Mouse (Mus musculus) neural tube, embryonic 11.5 days (tissue): ENCODE data around the gene Adam19. TPM values are rescaled to one million over a fixed set of nuclear protein-coding genes. Genes with fewer than 3 reads are reported as not detected.

Experiments used
- ATAC-seq: fragments of 200-750 bp; cut with Nextera tagmentation; 2 replicates; pipeline ENCODE4 v1.8.0; 2017; ENCODE audit warnings: moderate number of reproducible peaks, mild to moderate bottlenecking, moderate TSS enrichment, moderate library complexity; ENCODE audit not compliant: insufficient read depth, low FRiP score, low TSS enrichment
- DNase-seq: peaks from one replicate; pipeline ENCODE4 v3.0.0-alpha.2; 2015; ENCODE audit warnings: low spot score
- H3K27ac ChIP-seq: fragments of 300-500 bp; sonication (generic); 2 replicates; pipeline ENCODE4 v1.5.1; 2014; ENCODE audit warnings: low read depth, mild to moderate bottlenecking, low read length
- H3K27me3 ChIP-seq: fragments of 300-500 bp; sonication (generic); 2 replicates; pipeline ENCODE4 v1.6.1; 2014; ENCODE audit warnings: mild to moderate bottlenecking, low read length, mixed read lengths; ENCODE audit not compliant: control insufficient read depth, insufficient read depth
- H3K36me3 ChIP-seq: fragments of 300-500 bp; sonication (generic); 2 replicates; pipeline ENCODE4 v1.6.1; 2014; ENCODE audit warnings: mild to moderate bottlenecking, low read length, moderate library complexity, mixed read lengths; ENCODE audit not compliant: control insufficient read depth, insufficient read depth
- H3K4me1 ChIP-seq: fragments of 300-500 bp; sonication (generic); 2 replicates; pipeline ENCODE4 v1.6.1; 2014; ENCODE audit warnings: low read length, mixed read lengths; ENCODE audit not compliant: control insufficient read depth, insufficient read depth
- H3K4me2 ChIP-seq: fragments of 300-500 bp; sonication (generic); 2 replicates; pipeline ENCODE4 v1.6.1; 2014; ENCODE audit warnings: low read depth, mild to moderate bottlenecking, moderate library complexity
- H3K4me3 ChIP-seq: fragments of 300-500 bp; sonication (generic); 2 replicates; pipeline ENCODE4 v1.5.1; 2014; ENCODE audit warnings: low read depth, low read length
- H3K9ac ChIP-seq: fragments of 300-500 bp; sonication (generic); 2 replicates; pipeline ENCODE4 v1.6.1; 2014; ENCODE audit warnings: mild to moderate bottlenecking, low read length
- H3K9me3 ChIP-seq: fragments of 300-500 bp; sonication (generic); 2 replicates; pipeline ENCODE4 v1.6.1; 2016; ENCODE audit warnings: low read length; ENCODE audit not compliant: control insufficient read depth
- WGBS: fragments of 180-500 bp; shearing (Covaris S2); extraction: QIAGEN DNeasy Blood & Tissue Kit; methylation state at CpG from one replicate; pipeline ENCODE4 v1.1.7; 2014; 5-methylcytosine and 5-hydroxymethylcytosine counted together
- polyA plus RNA-seq: library from polyadenylated mRNA; unstranded; fragments of >200 nt; fragmentation: Nextera tagmentation; extraction: Ambion mirVana; gene quantifications from 2 replicates; pipeline ENCODE4 v1.2.1, GENCODE M21; 2014

Adam19 gene
- polyA plus RNA-seq, 1 experiment from 2014 or later, result 20.0 TPM

DNA sequence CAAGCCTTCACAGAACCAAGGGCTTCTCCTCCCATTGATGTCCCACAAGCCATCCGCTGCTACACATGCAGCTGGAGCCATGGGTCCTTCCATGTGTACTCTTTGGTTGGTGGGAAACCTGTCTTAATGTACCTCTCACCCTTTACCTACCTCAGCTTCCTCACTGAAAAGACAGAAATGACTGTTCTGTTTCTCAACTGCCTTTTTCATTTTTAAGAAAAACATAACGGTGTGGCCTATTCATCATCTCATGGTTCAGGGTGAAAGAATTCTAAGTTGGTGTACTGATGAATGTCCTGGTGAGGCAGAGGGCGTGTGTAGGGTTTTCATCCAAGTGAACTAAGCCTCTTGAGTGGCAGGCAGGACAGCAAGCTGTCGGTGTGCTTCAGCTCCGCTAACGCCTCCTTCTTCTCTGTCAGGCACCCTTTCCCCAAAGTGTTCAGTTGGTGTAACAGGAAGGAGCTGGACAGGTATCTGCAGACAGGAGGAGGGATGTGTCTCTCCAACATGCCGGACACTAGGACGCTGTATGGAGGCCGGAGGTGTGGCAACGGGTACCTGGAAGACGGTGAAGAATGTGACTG lies 71.1 kb downstream of the Adam19 start:
- Histone ChIP-seq H3K27ac (no peak overlapping the region), H3K9me3 (no peaks in the 10 kb centered on the region), H3K27me3 (no peaks in the 10 kb centered on the region), H3K36me3 (peaks cover 2% of the 10 kb centered on the region), H3K9ac (no peak overlapping the region), H3K4me3 (no peak overlapping the region), H3K4me2 (no peak overlapping the region), H3K4me1 (no peaks in the 10 kb centered on the region)
- 93% methylated on average over 11 of the region's 11 CpGs for WGBS
- no peak for DNase-seq
- no peak for ATAC-seq

- Histone ChIP-seq H3K27me3 (no peaks in the 10 kb centered on the region), H3K9ac (no peak overlapping the region), H3K9me3 (no peaks in the 10 kb centered on the region), H3K4me2 (no peak overlapping the region), H3K4me1 (no peaks in the 10 kb centered on the region), H3K36me3 (peaks cover 2% of the 10 kb centered on the region), H3K27ac (no peak overlapping the region), H3K4me3 (no peak overlapping the region)
- DNase-seq, result no peak
- WGBS, result 81% methylated on average over 15 of the region's 15 CpGs
- ATAC-seq, result no peak
Measured at GRCm38 (mm10) chr11:46127621-46128547, 72.1 kb downstream of the Adam19 start.

DNA sequence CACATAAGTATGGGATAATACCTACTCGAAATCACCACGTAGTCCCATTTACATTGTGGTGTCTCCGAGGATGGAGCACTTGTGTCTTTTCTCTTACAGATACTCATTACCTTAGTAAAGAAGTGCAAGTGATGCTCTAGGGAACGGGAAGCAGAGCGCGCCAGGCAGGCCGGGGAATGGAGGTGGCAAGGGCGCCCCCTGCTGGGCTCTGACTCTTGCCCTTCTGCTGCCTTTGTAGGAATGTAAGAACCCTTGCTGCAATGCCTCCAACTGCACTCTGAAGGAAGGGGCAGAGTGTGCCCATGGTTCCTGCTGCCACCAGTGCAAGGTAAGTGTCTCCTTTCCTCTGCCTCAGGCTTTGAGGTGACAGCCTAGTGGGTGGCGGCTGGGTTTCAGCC lies 72.8 kb downstream of the Adam19 start:
- no peaks in the 10 kb centered on the region for H3K9me3 ChIP-seq
- no peaks in the 10 kb centered on the region for H3K4me1 ChIP-seq
- DNase-seq, result no peak
- 70% methylated on average over 9 of the region's 9 CpGs for WGBS
- no peak for ATAC-seq
- H3K27ac ChIP-seq, result no peak overlapping the region
- H3K4me2 ChIP-seq, result no peak overlapping the region
- H3K36me3 ChIP-seq, result peaks cover 2% of the 10 kb centered on the region
- no peak overlapping the region for H3K4me3 ChIP-seq
- H3K27me3 ChIP-seq, result no peaks in the 10 kb centered on the region
- no peak overlapping the region for H3K9ac ChIP-seq

- no peak for ATAC-seq
- WGBS, result 90% methylated on average over 17 of the region's 17 CpGs
- no peak overlapping the region for H3K9ac ChIP-seq
Measured at GRCm38 (mm10) chr11:46131022-46131986, 75.5 kb downstream of the Adam19 start.

DNA sequence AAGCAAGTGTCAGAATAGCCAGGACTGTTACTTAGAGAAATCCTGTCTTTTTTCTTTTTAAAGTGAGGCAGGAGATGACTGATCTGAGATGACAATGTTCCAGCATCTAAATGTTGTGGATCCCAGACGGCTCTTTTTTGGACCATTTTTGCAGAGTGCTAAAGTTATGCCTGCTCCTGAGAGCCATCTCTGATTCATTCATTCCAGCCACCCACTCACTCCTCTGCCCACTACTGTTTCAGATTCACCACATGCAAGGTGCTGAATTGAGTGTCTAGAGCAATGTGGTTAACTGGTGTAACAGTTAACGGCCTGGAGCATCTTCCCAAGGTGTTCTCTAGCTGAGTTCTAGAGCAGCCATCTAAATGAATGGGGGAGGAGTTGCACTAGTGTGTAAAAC lies 79.1 kb downstream of the Adam19 start:
- Histone ChIP-seq H3K4me3 (no peak overlapping the region), H3K27ac (no peak overlapping the region), H3K27me3 (no peaks in the 10 kb centered on the region), H3K4me1 (no peaks in the 10 kb centered on the region), H3K36me3 (0 out of 2 replicates have a peak, but pooled peaks cover 2% of the 10 kb centered on the region), H3K9me3 (no peaks in the 10 kb centered on the region), H3K9ac (no peak overlapping the region), H3K4me2 (no peak overlapping the region)
- DNase-seq (no peak), ATAC-seq (no peak)
- WGBS, result 89% methylated on average over 2 of the region's 2 CpGs

More at GRCm38 (mm10) chr11:46131022-46131986, 75.5 kb downstream of the Adam19 start:
- Histone ChIP-seq H3K27me3 (no peaks in the 10 kb centered on the region), H3K36me3 (peaks cover 2% of the 10 kb centered on the region; the same call in 1 of the 2 replicates), H3K27ac (no peak overlapping the region), H3K9me3 (no peaks in the 10 kb centered on the region), H3K4me1 (no peaks in the 10 kb centered on the region), H3K4me3 (no peak overlapping the region), H3K4me2 (no peak overlapping the region)
- no peak for DNase-seq

GRCm38 (mm10) chr11:46143342-46143741 lies 87.5 kb downstream of the Adam19 start:
- H3K4me3 ChIP-seq, result no peak overlapping the region
- no peak for ATAC-seq
- H3K27ac ChIP-seq, result no peak overlapping the region
- H3K9ac ChIP-seq, result no peak overlapping the region
- H3K9me3 ChIP-seq, result no peaks in the 10 kb centered on the region
- WGBS, result 84% methylated on average over 6 of the region's 6 CpGs
- no peak overlapping the region for H3K4me2 ChIP-seq
- H3K36me3 ChIP-seq, result peaks cover 3% of the 10 kb centered on the region
- no peak for DNase-seq
- H3K4me1 ChIP-seq, result no peaks in the 10 kb centered on the region
- no peaks in the 10 kb centered on the region for H3K27me3 ChIP-seq

- no peaks in the 10 kb centered on the region for H3K27me3 ChIP-seq
- H3K9me3 ChIP-seq, result no peaks in the 10 kb centered on the region
- H3K4me3 ChIP-seq, result no peak overlapping the region
- H3K4me2 ChIP-seq, result no peak overlapping the region
- H3K4me1 ChIP-seq, result no peaks in the 10 kb centered on the region
- peaks cover 3% of the 10 kb centered on the region for H3K36me3 ChIP-seq
- ATAC-seq, result no peak
- H3K27ac ChIP-seq, result no peak overlapping the region
- no peak overlapping the region for H3K9ac ChIP-seq
- no peak for DNase-seq
- WGBS, result 88% methylated on average over 11 of the region's 11 CpGs
Measured at GRCm38 (mm10) chr11:46145163-46145875, 89.5 kb downstream of the Adam19 start.

DNA sequence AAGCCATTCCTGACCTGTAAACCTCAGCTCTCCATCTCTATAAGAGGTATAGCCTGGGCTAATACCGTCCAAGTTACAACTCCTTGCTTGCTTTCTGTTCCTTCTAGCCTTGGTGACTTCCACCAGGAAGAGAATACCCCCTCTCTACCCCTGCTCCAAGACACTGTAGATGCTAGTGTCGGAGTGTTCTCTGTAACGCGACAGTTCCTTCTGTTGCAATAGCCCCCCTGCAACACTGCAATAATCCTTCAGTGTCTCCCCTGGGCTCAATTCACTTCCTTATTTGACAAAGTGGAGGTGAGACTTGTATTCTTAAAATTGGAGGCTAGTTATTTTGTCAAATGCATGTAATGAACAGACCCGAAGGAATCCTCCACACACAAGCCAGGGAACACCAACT lies 90.8 kb downstream of the Adam19 start:
- Histone ChIP-seq H3K9me3 (no peaks in the 10 kb centered on the region), H3K27me3 (no peaks in the 10 kb centered on the region), H3K4me1 (no peaks in the 10 kb centered on the region), H3K36me3 (peaks cover 3% of the 10 kb centered on the region), H3K27ac (no peak overlapping the region), H3K9ac (no peak overlapping the region), H3K4me2 (no peak overlapping the region), H3K4me3 (no peak overlapping the region)
- 91% methylated on average over 5 of the region's 5 CpGs for WGBS
- no peak for DNase-seq
- ATAC-seq, result no peak
